Mouse (Mus musculus): ENCODE measurements around the gene 1700029H14Rik.

- TF ChIP-seq CTCF (IDR thresholded peaks at IDR 0.05; ENCODE audit: low read depth) (no peak), EP300 (IDR thresholded peaks at IDR 0.05; ENCODE audit: low read depth) (no peak)
Observed at GRCm38 (mm10) chr8:13529011-13529840, 33.0 kb downstream of the 1700029H14Rik start.

All from liver, postnatal 0 days (tissue).